ENCODE assay signal across 11 mouse cellular contexts in the genomic region with DNA sequence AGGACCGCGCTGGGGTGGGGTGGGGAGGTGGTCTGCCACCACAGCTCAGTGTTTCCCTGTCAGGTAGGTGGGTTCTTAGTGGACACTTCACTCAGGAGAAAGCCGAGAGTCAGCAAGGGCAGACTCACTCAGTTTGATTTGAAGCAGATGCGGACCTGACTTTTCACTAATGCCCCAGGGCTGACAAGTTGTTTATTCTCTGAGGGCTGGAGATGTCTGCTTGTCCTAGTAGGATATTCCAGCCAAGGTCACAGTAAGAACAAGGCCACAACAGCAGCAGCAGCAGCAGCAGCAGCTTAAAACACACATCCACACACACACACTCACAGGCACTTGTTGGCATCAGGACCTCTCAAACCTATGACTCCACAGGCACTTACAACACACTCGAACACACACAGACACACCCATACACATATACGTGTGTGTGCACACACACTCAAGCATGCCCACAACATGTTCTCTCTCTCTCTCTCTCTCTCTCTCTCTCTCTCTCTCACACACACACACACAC. TPM values are rescaled to one million over a fixed set of nuclear protein-coding genes. Genes with fewer than 3 reads are reported as not detected.
DNase-seq lines count a peak whose midpoint lies in the region; ATAC-seq and TF ChIP-seq lines count a peak whose summit lies in the region.
"Had no signal": no experiment of that assay in that cellular context is flagged by ENCODE, and none has a peak within 500 bp of the region (broad histone marks: within the 10 kb centered on the region; RNA-seq: fewer than 3 reads in every experiment).

No protein-coding gene starts in this region.

- peaks cover 12% of the 10 kb centered on the region; the same call in 1 of the 2 replicates for H3K27me3 ChIP-seq in heart, embryonic 14.5 days (ENCODE audit: control insufficient read depth, insufficient read depth, low read length)
- peaks cover 99% of the 10 kb centered on the region for H3K27me3 ChIP-seq in midbrain, embryonic 10.5 days (ENCODE audit: low read depth, poor library complexity, severe bottlenecking)
- H3K27me3 ChIP-seq in midbrain, postnatal 0 days (ENCODE audit: insufficient read depth, low read length) = peaks cover 10% of the 10 kb centered on the region; the same call in 1 of the 2 replicates
- peaks cover 60% of the 10 kb centered on the region for H3K27me3 ChIP-seq in embryonic facial prominence, embryonic 14.5 days (replicated peaks; ENCODE audit: control insufficient read depth, insufficient read depth, low read length)
- no peaks in the 10 kb centered on the region for H3K27me3 ChIP-seq in myocyte (ENCODE audit: control insufficient read depth, insufficient read depth, insufficient read length)

- TF ChIP-seq CTCF in midbrain, postnatal 0 days (IDR thresholded peaks at IDR 0.05) = no peak

- H3K4me2 ChIP-seq in heart, embryonic 14.5 days (ENCODE audit: low read length) = peak overlapping the region; percentile 71
- H3K4me2 ChIP-seq in midbrain, postnatal 0 days (ENCODE audit: low read depth, low read length, poor library complexity, severe bottlenecking) = no peak overlapping the region
- H3K4me2 ChIP-seq in embryonic facial prominence, embryonic 14.5 days (ENCODE audit: low read depth, low read length) = peak overlapping the region; percentile 65
- H3K4me2 ChIP-seq in myocyte (ENCODE audit: low read depth) = peak overlapping the region; percentile 78

- H3K4me3 ChIP-seq in heart, embryonic 14.5 days (ENCODE audit: control insufficient read depth in 1 of 2, insufficient read depth in 1 of 2, low read depth in 1 of 2, low read length in 2 of 2) = no peak overlapping the region
- no peak overlapping the region for H3K4me3 ChIP-seq in midbrain, embryonic 10.5 days
- H3K4me3 ChIP-seq in midbrain, postnatal 0 days (ENCODE audit: low read depth, low read length) = no peak overlapping the region
- peak overlapping the region; percentile 34; the same call in 1 of the 2 replicates for H3K4me3 ChIP-seq in embryonic facial prominence, embryonic 14.5 days (ENCODE audit: low read depth, low read length)
- no peak overlapping the region for H3K4me3 ChIP-seq in myocyte

- no peak for DNase-seq in heart, postnatal 36 days
- no peak for DNase-seq in midbrain, embryonic 10.5 days (ENCODE audit: low spot score)
- DNase-seq in midbrain, postnatal 0 days (ENCODE audit: low spot score) = no peak
- DNase-seq in embryonic facial prominence, embryonic 14.5 days (ENCODE audit: low spot score) = no peak
- DNase-seq: cerebellum, postnatal 10 days; kidney, postnatal 14 days had no signal

- H3K36me3 ChIP-seq in heart, embryonic 14.5 days (ENCODE audit: control insufficient read depth, insufficient read depth, low read length) = no peaks in the 10 kb centered on the region
- no peaks in the 10 kb centered on the region for H3K36me3 ChIP-seq in midbrain, embryonic 10.5 days
- H3K36me3 ChIP-seq in midbrain, postnatal 0 days (ENCODE audit: insufficient read depth, low read length) = no peaks in the 10 kb centered on the region
- H3K36me3 ChIP-seq in embryonic facial prominence, embryonic 14.5 days (ENCODE audit: control insufficient read depth, insufficient read depth, low read length) = no peaks in the 10 kb centered on the region
- no peaks in the 10 kb centered on the region for H3K36me3 ChIP-seq in myocyte (ENCODE audit: control insufficient read depth, insufficient read depth)

- H3K9ac ChIP-seq in heart, embryonic 14.5 days (ENCODE audit: low read length) = peak overlapping the region; percentile 70
- no peak overlapping the region for H3K9ac ChIP-seq in midbrain, postnatal 0 days (replicated peaks; ENCODE audit: low read length, poor library complexity, severe bottlenecking)
- 0 out of 2 replicates have a peak overlapping the region, but pooled peaks have one; percentile 31 for H3K9ac ChIP-seq in embryonic facial prominence, embryonic 14.5 days (ENCODE audit: low read depth, low read length)

- H3ac ChIP-seq in myocyte (ENCODE audit: control insufficient read depth, insufficient read length) = no peak overlapping the region

- TF ChIP-seq POLR2A in myocyte (IDR thresholded peaks at IDR 0.05; ENCODE audit: insufficient read length, low read depth) = no peak

- peak overlapping the region; percentile 67 to 78 for H3K27ac ChIP-seq in heart, embryonic 14.5 days (replicated peaks in 1 of 2; ENCODE audit: control insufficient read depth in 1 of 2, insufficient read depth in 1 of 2, low read depth in 2 of 2, low read length in 2 of 2)
- peak overlapping the region; percentile 63 for H3K27ac ChIP-seq in midbrain, embryonic 10.5 days (replicated peaks)
- no peak overlapping the region for H3K27ac ChIP-seq in midbrain, postnatal 0 days (ENCODE audit: low read depth, low read length)
- no peak overlapping the region for H3K27ac ChIP-seq in embryonic facial prominence, embryonic 14.5 days (replicated peaks; ENCODE audit: low read depth, low read length)

- 35% methylated on average over 6 of the region's 6 CpGs for WGBS in heart, embryonic 14.5 days
- 57% methylated on average over 6 of the region's 6 CpGs for WGBS in midbrain, embryonic 10.5 days
- 67% methylated on average over 6 of the region's 6 CpGs for WGBS in midbrain, postnatal 0 days
- 31% methylated on average over 6 of the region's 6 CpGs for WGBS in embryonic facial prominence, embryonic 14.5 days

- peaks cover 56 to 64% of the 10 kb centered on the region in 2 experiments for H3K4me1 ChIP-seq in heart, embryonic 14.5 days (ENCODE audit: control insufficient read depth in 2 of 2, insufficient read depth in 2 of 2, low read length in 2 of 2)
- H3K4me1 ChIP-seq in midbrain, embryonic 10.5 days = peaks cover 66% of the 10 kb centered on the region
- peaks cover 3% of the 10 kb centered on the region; the same call in 1 of the 2 replicates for H3K4me1 ChIP-seq in midbrain, postnatal 0 days (ENCODE audit: insufficient read depth, low read length)
- H3K4me1 ChIP-seq in embryonic facial prominence, embryonic 14.5 days (ENCODE audit: control insufficient read depth, insufficient read depth, low read length) = peaks cover 36% of the 10 kb centered on the region

- no peaks in the 10 kb centered on the region for H3K79me2 ChIP-seq in myocyte (ENCODE audit: control insufficient read depth, insufficient read depth)

- intact Hi-C loops in heart, postnatal 36 days (cut with DNase I) = no loop called here

- no peaks in the 10 kb centered on the region for H3K9me3 ChIP-seq in heart, embryonic 14.5 days (ENCODE audit: control insufficient read depth, low read length)
- H3K9me3 ChIP-seq in midbrain, embryonic 10.5 days (replicated peaks) = no peaks in the 10 kb centered on the region
- H3K9me3 ChIP-seq in midbrain, postnatal 0 days (ENCODE audit: low read length) = no peaks in the 10 kb centered on the region
- no peaks in the 10 kb centered on the region for H3K9me3 ChIP-seq in embryonic facial prominence, embryonic 14.5 days (ENCODE audit: control insufficient read depth, low read length)

- no peak for ATAC-seq in heart, embryonic 14.5 days (ENCODE audit: insufficient number of reproducible peaks, insufficient read depth, low FRiP score, low read depth)
- ATAC-seq in midbrain, postnatal 0 days (ENCODE audit: low FRiP score) = no peak
- ATAC-seq in embryonic facial prominence, embryonic 14.5 days (ENCODE audit: low read depth) = no peak
- no peak for ATAC-seq in erythroblast, adult 5-6 weeks (replicated peaks; ENCODE audit: low FRiP score, poor library complexity, severe bottlenecking)

TF ChIP-seq in myocyte, 11 proteins besides CTCF, POLR2A, EP300 and RAD21:
- TF ChIP-seq POLR2AphosphoS2 (IDR thresholded peaks at IDR 0.05; ENCODE audit: insufficient read length, low read depth) = no peak
- no peak for TF ChIP-seq MYOG (IDR thresholded peaks at IDR 0.05; ENCODE audit: control insufficient read depth in 1 of 3, insufficient read depth in 1 of 3, insufficient read length in 2 of 3, low read depth in 2 of 3)
- TF ChIP-seq CEBPB (IDR thresholded peaks at IDR 0.05; ENCODE audit: insufficient read depth, poor library complexity, severe bottlenecking) = no peak

RNA-seq across cellular contexts. Expression of a gene that starts 2.3 kb away (rescaled TPM):
- polyA plus RNA-seq in heart, embryonic 14.5 days (2014; fragmentation: Nextera tagmentation; extraction: Ambion mirVana) = 5.1 and 5.8 TPM in 2 replicates
- not detected for total RNA-seq in heart, postnatal 36 days (2021)
- polyA plus RNA-seq in midbrain, embryonic 10.5 days (2016; fragmentation: Nextera tagmentation; extraction: Ambion mirVana) = 1.3 and 2.5 TPM in 2 replicates
- 1.6 and 2.7 TPM in 2 replicates for total RNA-seq in midbrain, postnatal 0 days (2014; rRNA removed)
- 1.5 and 1.7 TPM in 2 replicates for polyA plus RNA-seq in midbrain, postnatal 0 days (2015; fragmentation: Nextera tagmentation; extraction: Ambion mirVana)
- 13.3 and 21.3 TPM in 2 replicates for polyA plus RNA-seq in embryonic facial prominence, embryonic 14.5 days (2014; fragmentation: Nextera tagmentation; extraction: Ambion mirVana)
- 0.95 TPM for polyA plus RNA-seq in myocyte (2012; fragmentation: generic; extraction: Trizol)
- not detected in 2 replicates for total RNA-seq in erythroblast, adult 5-6 weeks (2015; ENCODE audit: low replicate concordance)
- not detected in 2 replicates for total RNA-seq in erythroblast, adult 5-6 weeks (2017; ENCODE audit: low replicate concordance)
- total RNA-seq: hematopoietic stem cell, adult 5-6 weeks; megakaryocyte-erythroid progenitor cell, adult 5-6 weeks had no signal

Comparison
In these comparisons a context has a peak if more than half of its experiments do, and no peak if none do; other contexts are left out.
1. H3K27ac ChIP-seq: peak in heart, embryonic 14.5 days (2 of 2) and midbrain, embryonic 10.5 days (single experiment); none in midbrain, postnatal 0 days (single experiment) and embryonic facial prominence, embryonic 14.5 days (single experiment).